Mouse (Mus musculus) liver, embryonic 14.5 days (tissue): ENCODE data around the gene Mta1. TPM values are rescaled to one million over a fixed set of nuclear protein-coding genes. Genes with fewer than 3 reads are reported as not detected.

Source experiments
- ATAC-seq: fragments of 200-750 bp; cut with Nextera tagmentation; 2 replicates; pipeline ENCODE4 v1.8.0; 2017; ENCODE audit warnings: moderate number of reproducible peaks, mild to moderate bottlenecking, moderate library complexity; ENCODE audit not compliant: insufficient read depth
- DNase-seq, 3 experiments: peaks; one replicate each; pipeline ENCODE4 v3.0.0-alpha.2; 2012 to 2013; ENCODE audit warnings: low read depth in 3 of 3, low spot score in 3 of 3
- H3K27ac ChIP-seq: fragments of 300-500 bp; sonication (generic); 2 replicates; pipeline ENCODE4 v1.5.1; 2014; ENCODE audit warnings: moderate library complexity, mild to moderate bottlenecking, control low read depth, inconsistent platforms
- H3K27me3 ChIP-seq: fragments of 300-500 bp; sonication (generic); 2 replicates; pipeline ENCODE4 v1.6.1; 2014; ENCODE audit warnings: mild to moderate bottlenecking, low read length, moderate library complexity; ENCODE audit not compliant: control insufficient read depth, insufficient read depth
- H3K36me3 ChIP-seq: fragments of 300-500 bp; sonication (generic); replicated peaks from 2 replicates; pipeline ENCODE4 v1.6.1; 2014; ENCODE audit warnings: low read depth; ENCODE audit not compliant: control insufficient read depth, insufficient read depth
- H3K4me1 ChIP-seq, 2 experiments: fragments of 200-500 bp in 1 of 2; fragments of 300-500 bp in 1 of 2; sonication (generic) in 1 of 2; replicated peaks; 2 replicates each; pipeline ENCODE4 v1.6.1; 2012 to 2014; ENCODE audit warnings: antibody characterized with exemption in 1 of 2, inconsistent platforms in 1 of 2, low read length in 1 of 2; ENCODE audit not compliant: control insufficient read depth in 2 of 2, insufficient read depth in 2 of 2
- H3K4me2 ChIP-seq: fragments of 300-500 bp; sonication (generic); 2 replicates; pipeline ENCODE4 v1.6.1; 2014; ENCODE audit warnings: low read depth, mild to moderate bottlenecking, control low read depth, moderate library complexity
- H3K4me3 ChIP-seq, 2 experiments: fragments of 200-500 bp in 1 of 2; fragments of 300-500 bp in 1 of 2; sonication (generic) in 1 of 2; 2 replicates each; pipeline ENCODE4 v1.5.1; 2012 to 2014; ENCODE audit warnings: low read depth in 2 of 2, low read length in 2 of 2, mild to moderate bottlenecking in 2 of 2, control low read depth in 1 of 2, inconsistent platforms in 1 of 2, moderate library complexity in 1 of 2; ENCODE audit not compliant: insufficient read depth in 1 of 2
- H3K9ac ChIP-seq: fragments of 300-500 bp; sonication (generic); replicated peaks from 2 replicates; pipeline ENCODE4 v1.6.1; 2014; ENCODE audit warnings: mild to moderate bottlenecking, control low read depth, moderate library complexity
- H3K9me3 ChIP-seq: fragments of 300-500 bp; sonication (generic); 2 replicates; pipeline ENCODE4 v1.6.1; 2016; ENCODE audit warnings: low read length, mixed read lengths; ENCODE audit not compliant: control insufficient read depth
- CTCF ChIP-seq: IDR thresholded peaks from 2 replicates; pipeline ENCODE4 v1.5.1; 2016; ENCODE audit warnings: antibody characterized with exemption, low read depth, control low read depth
- EP300 ChIP-seq: IDR thresholded peaks from 2 replicates; pipeline ENCODE4 v1.6.1; 2016; ENCODE audit warnings: antibody characterized with exemption, low read depth
- WGBS: fragments of 180-500 bp; shearing (Covaris S2); extraction: QIAGEN DNeasy Blood & Tissue Kit; methylation state at CpG from one replicate; pipeline ENCODE4 v1.1.7; 2014; ENCODE audit not compliant: insufficient replicate concordance; 5-methylcytosine and 5-hydroxymethylcytosine counted together
- polyA plus RNA-seq, 2 experiments: library from polyadenylated mRNA; depleted of rRNA in 1 of 2; stranded (reverse) in 1 of 2; unstranded in 1 of 2; fragments of >200 nt; fragmentation: Nextera tagmentation in 1 of 2; extraction: Ambion mirVana in 1 of 2; gene quantifications; 2 replicates each; pipeline versions ENCODE4 v1.2.1 to v1.2.3; 2012 to 2014

The Mta1 gene
- polyA plus RNA-seq, 2 experiments, result 4.7 to 22.6 TPM

DNA sequence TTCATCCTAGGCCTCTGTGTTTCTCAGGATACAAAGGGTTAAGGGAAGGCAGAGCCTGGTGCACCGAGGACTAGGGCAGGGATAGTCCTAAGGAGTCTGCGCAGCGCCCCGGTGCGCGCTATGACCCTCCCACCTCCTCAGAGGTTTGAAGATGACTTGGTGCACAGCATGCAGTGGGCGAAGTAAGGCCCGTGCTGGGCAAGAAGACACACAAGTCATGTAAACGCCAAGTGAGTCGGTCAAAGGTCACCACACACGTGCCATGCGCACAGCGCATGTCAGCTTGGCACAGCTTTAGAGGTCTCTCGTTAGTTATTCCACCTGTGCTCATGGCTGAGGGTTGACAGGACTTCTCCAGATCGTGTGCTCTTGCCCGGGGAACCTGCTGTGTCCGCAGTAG is 8.0 kb upstream of the Mta1 start:
- H3K4me1 ChIP-seq, result no peaks in the 10 kb centered on the region
- WGBS, result 77% methylated on average over 17 of the region's 17 CpGs
- no peak for ATAC-seq
- H3K27ac ChIP-seq, result no peak overlapping the region
- no peak overlapping the region for H3K4me3 ChIP-seq
- DNase-seq, result no peak
- no peaks in the 10 kb centered on the region for H3K27me3 ChIP-seq
- no peaks in the 10 kb centered on the region for H3K36me3 ChIP-seq
- H3K9me3 ChIP-seq, result no peaks in the 10 kb centered on the region
- H3K4me2 ChIP-seq, result no peak overlapping the region
- H3K9ac ChIP-seq, result no peak overlapping the region
- TF ChIP-seq EP300 (no peak), CTCF (no peak)

DNA sequence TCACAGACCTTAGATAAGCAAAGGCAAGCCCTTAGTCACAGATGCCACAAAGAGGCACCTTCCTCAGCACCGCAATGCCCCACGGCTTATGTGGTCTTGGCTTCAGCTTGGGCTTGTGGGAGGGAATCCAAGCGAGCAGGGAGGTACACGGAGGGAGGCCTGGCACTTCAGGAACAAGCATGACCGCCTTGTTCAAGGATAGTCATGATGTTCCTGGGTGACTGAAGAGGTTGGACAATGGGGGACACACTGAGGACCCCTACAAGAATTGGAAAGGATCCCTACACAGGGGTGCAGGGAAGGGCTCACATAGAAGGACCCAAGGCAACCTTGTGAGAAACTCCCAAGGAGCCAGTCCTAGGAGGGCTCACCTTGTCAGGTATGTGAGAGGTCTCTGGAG is 1.0 kb upstream of the Mta1 start:
- DNase-seq, result no peak
- peaks cover 7 to 12% of the 10 kb centered on the region in 2 experiments for H3K4me1 ChIP-seq
- no peak overlapping the region for H3K4me3 ChIP-seq
- no peaks in the 10 kb centered on the region for H3K36me3 ChIP-seq
- 69% methylated on average over 5 of the region's 5 CpGs for WGBS
- H3K27ac ChIP-seq, result no peak overlapping the region
- H3K27me3 ChIP-seq, result no peaks in the 10 kb centered on the region
- H3K9me3 ChIP-seq, result no peaks in the 10 kb centered on the region
- no peak overlapping the region for H3K4me2 ChIP-seq
- H3K9ac ChIP-seq, result no peak overlapping the region
- ATAC-seq, result no peak
- TF ChIP-seq CTCF, result no peak
- TF ChIP-seq EP300, result no peak

DNA sequence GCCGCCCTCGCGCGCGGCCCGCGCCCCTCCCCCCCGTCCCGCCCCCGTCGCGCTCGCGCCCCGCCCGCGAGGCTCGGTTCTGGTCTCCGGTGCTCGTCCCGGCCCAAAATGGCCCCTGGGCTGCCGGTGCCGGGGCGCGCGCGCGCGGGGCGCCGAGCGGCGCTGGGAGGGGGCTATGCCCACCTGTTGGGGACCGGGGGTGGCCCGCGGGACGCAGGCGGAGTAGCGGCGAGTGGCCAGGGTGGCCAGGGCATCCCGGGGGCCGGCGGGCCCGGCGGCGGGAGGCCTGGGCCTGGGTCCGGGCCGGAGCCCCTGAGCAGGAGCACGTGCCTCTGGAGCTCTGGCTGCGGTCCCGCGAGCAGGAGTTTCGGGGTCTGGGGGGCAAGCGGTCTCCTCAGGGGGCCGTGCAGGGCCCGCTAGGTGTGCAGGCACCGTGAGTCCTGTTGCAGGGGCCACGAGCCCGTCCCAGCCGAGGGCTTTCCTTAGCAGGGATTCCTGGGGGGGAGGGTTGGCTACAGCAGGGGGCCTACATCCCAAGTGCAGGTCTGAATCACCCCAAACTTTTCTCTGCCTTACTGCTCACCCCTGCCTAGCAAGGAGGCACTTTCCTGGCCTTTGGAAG is 563 bp downstream of the Mta1 start:
- Histone ChIP-seq H3K4me2 (peak overlapping the region; percentile 94), H3K9me3 (no peaks in the 10 kb centered on the region), H3K4me3 (peak overlapping the region; percentile 70 to 98), H3K4me1 (peaks cover 7 to 15% of the 10 kb centered on the region in 2 experiments), H3K36me3 (no peaks in the 10 kb centered on the region), H3K9ac (peak overlapping the region; percentile 98), H3K27me3 (no peaks in the 10 kb centered on the region), H3K27ac (peak overlapping the region; percentile 62)
- DNase-seq (no peak), ATAC-seq (peak; percentile 29)
- TF ChIP-seq CTCF (no peak), EP300 (no peak)
- WGBS, result 1% methylated on average over 53 of the region's 60 CpGs

DNA sequence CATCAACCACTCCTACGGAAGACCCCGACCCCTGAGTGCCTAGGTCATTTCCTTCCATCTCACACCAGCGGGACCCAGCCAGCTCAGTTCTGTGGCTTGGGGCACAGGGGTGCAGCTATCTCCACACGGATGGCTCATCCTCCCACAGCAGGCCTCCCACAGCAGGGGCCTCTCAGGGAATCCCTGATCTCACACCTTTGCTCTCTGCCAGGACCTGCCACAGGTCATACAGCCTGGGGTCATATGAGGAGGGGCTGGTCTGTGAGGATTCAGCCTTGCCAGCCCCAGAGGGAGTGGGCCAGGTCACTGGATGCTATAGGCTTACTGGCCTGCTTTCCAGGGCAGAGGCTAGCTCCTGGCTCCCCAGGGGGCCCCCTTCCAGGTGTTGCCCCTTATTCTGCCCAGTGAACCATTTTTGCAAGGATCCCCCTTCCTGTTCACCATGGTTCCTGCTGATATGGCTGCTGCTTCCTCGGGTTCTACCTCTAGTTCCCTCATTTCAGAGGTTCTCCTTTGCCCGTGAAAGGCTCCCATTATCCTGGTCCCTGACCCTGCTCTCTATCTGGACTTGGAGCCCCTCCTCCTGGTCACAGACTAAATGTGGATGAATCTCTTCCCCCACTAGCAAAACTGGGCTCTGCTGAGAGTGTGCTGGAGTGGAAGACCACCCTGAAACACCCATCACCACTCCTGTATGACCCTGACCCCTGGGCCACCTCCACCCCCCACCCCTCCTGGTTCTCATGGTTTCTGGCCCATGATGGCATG is 1.6 kb downstream of the Mta1 start:
- ATAC-seq (no peak), DNase-seq (no peak)
- H3K9me3 ChIP-seq, result no peaks in the 10 kb centered on the region
- H3K36me3 ChIP-seq, result no peaks in the 10 kb centered on the region
- H3K9ac ChIP-seq, result peak overlapping the region; percentile 98
- WGBS, result 13% methylated on average over 6 of the region's 6 CpGs
- peaks cover 14 to 24% of the 10 kb centered on the region in 2 experiments for H3K4me1 ChIP-seq
- H3K27me3 ChIP-seq, result no peaks in the 10 kb centered on the region
- H3K27ac ChIP-seq, result peak overlapping the region; percentile 62; the same call in 1 of the 2 replicates
- peak overlapping the region; percentile 70 to 98 for H3K4me3 ChIP-seq
- TF ChIP-seq CTCF, result no peak
- H3K4me2 ChIP-seq, result peak overlapping the region; percentile 94

DNA sequence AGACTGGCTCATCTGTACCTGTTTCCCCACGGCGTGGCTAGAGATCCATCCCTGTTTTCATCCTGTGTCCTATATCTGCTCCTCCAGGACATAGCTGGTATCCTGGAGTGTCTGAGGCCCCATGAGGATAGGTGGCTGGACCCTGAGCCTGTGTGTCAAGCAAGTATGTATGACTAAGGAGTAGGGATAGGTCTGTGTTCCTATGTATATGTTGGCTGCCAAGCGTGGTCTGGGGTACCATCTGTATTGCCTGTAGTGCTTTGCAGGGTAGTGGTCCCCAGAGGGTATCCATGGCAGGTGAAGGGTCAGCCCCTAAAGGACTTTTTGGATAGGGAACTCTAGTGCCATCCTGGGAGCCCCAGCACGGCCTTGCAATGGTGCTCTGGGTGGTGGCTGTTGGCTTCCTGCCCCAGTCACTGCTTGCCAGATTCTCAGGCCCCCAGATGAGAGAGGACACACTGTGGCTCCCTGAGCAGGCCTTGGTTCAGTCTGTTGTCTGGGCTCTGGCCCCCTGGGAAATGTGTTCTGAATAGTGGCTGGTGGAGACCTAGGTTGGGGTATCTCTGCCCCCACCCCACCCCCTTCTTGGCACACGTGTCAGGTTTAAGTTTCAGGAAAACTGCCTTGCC is 2.5 kb downstream of the Mta1 start:
- TF ChIP-seq CTCF (no peak), EP300 (no peak)
- Histone ChIP-seq H3K9me3 (no peaks in the 10 kb centered on the region), H3K4me1 (peaks cover 15 to 28% of the 10 kb centered on the region in 2 experiments), H3K4me2 (no peak overlapping the region), H3K4me3 (no peak overlapping the region), H3K27ac (no peak overlapping the region), H3K9ac (no peak overlapping the region), H3K27me3 (no peaks in the 10 kb centered on the region), H3K36me3 (no peaks in the 10 kb centered on the region)
- WGBS, result 70% methylated on average over 5 of the region's 5 CpGs
- DNase-seq (no peak), ATAC-seq (no peak)
